In the genomic region with DNA sequence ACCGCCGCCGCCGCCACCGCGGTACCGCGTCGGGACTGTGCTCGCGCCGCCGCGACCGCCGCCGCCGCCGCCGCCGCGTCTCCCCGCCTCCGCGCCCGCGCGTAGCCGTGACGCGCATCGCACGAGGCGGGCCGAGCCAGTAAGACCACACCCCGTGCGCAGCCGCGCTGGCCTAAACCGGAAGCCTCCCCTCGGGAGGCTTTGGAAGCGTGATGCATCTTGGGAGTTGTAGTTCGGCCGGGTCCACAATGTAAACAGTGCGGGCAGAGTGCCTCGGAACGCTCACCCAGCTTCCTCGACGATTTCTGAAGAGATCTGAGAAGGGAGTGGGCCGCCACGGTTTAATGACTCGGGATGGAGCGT, we compare ENCODE assay signal across 8 mouse cellular contexts. TPM values are rescaled to one million over a fixed set of nuclear protein-coding genes. Genes with fewer than 3 reads are reported as not detected.
A peak's percentile ranks its signal among the peaks of the same experiment; 100 is the strongest.
DNase-seq lines count a peak whose midpoint lies in the region; ATAC-seq and TF ChIP-seq lines count a peak whose summit lies in the region.

No protein-coding gene starts in this region.

- H3K27me3 ChIP-seq in E14TG2a.4 (ENCODE audit: insufficient read depth, low read length) = no peaks in the 10 kb centered on the region
- H3K27me3 ChIP-seq in forebrain, embryonic 13.5 days = no peaks in the 10 kb centered on the region
- no peaks in the 10 kb centered on the region for H3K27me3 ChIP-seq in neural tube, embryonic 15.5 days (replicated peaks)

- H3K36me3 ChIP-seq in E14TG2a.4 (ENCODE audit: insufficient read depth, low read length) = peaks cover 21% of the 10 kb centered on the region
- no peaks in the 10 kb centered on the region for H3K36me3 ChIP-seq in forebrain, embryonic 13.5 days (ENCODE audit: poor library complexity, severe bottlenecking)
- no peaks in the 10 kb centered on the region for H3K36me3 ChIP-seq in neural tube, embryonic 15.5 days

- TF ChIP-seq CTCF in E14TG2a.4 (conservative IDR thresholded peaks at IDR 0.05; ENCODE audit: low read length) = no peak

- H3K9ac ChIP-seq in forebrain, embryonic 13.5 days = peak overlapping the region; percentile 91
- H3K9ac ChIP-seq in neural tube, embryonic 15.5 days (replicated peaks) = peak overlapping the region; percentile 77

- peaks cover 39% of the 10 kb centered on the region for H3K4me1 ChIP-seq in E14TG2a.4 (replicated peaks; ENCODE audit: low read depth, low read length)
- peaks cover 27% of the 10 kb centered on the region for H3K4me1 ChIP-seq in forebrain, embryonic 13.5 days
- peaks cover 34% of the 10 kb centered on the region for H3K4me1 ChIP-seq in neural tube, embryonic 15.5 days

- intact Hi-C loops in heart, postnatal 14 days (cut with DNase I) = no loop called here

- H3K4me2 ChIP-seq in forebrain, embryonic 13.5 days = peak overlapping the region; percentile 55
- H3K4me2 ChIP-seq in neural tube, embryonic 15.5 days = peak overlapping the region; percentile 57

- under 1% methylated on average over 23 of the region's 53 CpGs for WGBS in forebrain, embryonic 13.5 days
- WGBS in neural tube, embryonic 15.5 days = 1% methylated on average over 14 of the region's 53 CpGs

- H3K4me3 ChIP-seq in E14TG2a.4 (replicated peaks; ENCODE audit: low read length) = peak overlapping the region; percentile 89
- peak overlapping the region; percentile 76 for H3K4me3 ChIP-seq in forebrain, embryonic 13.5 days
- H3K4me3 ChIP-seq in neural tube, embryonic 15.5 days (replicated peaks) = peak overlapping the region; percentile 80

- H3K9me3 ChIP-seq in E14TG2a.4 (ENCODE audit: low read length) = no peaks in the 10 kb centered on the region
- H3K9me3 ChIP-seq in forebrain, embryonic 13.5 days (replicated peaks) = no peaks in the 10 kb centered on the region
- no peaks in the 10 kb centered on the region for H3K9me3 ChIP-seq in neural tube, embryonic 15.5 days (replicated peaks)

- peak overlapping the region; percentile 88 for H3K27ac ChIP-seq in forebrain, embryonic 13.5 days
- peak overlapping the region; percentile 94 for H3K27ac ChIP-seq in neural tube, embryonic 15.5 days (replicated peaks)

- DNase-seq in c-Kit-positive CD71-positive TER-119-positive erythroid progenitor cells, embryonic 14.5 days (ENCODE audit: low spot score) = peak; percentile 96
- DNase-seq in heart, postnatal 14 days = peak; percentile 96
- peak; percentile 96 for DNase-seq in layer of hippocampus, adult 11-12 months (ENCODE audit: low spot score)
- peak; percentile 96 to 97 for DNase-seq in lung, adult 18-20 months
- peak; percentile 96 for DNase-seq in testis, postnatal 14 days (ENCODE audit: low spot score)

- ATAC-seq in forebrain, embryonic 13.5 days = peak; percentile 99
- peak; percentile 99 for ATAC-seq in neural tube, embryonic 15.5 days (ENCODE audit: low FRiP score)

RNA-seq across cellular contexts. Expression of a gene that starts 28.9 kb away (rescaled TPM):
- 38.3 and 43.1 TPM in 2 replicates for polyA plus RNA-seq in forebrain, embryonic 13.5 days (2015; fragmentation: Nextera tagmentation; extraction: Ambion mirVana)
- 10 to 100 TPM; 54.8 to 64.1 TPM for total RNA-seq in heart, postnatal 14 days (2021)
- polyA plus RNA-seq in neural tube, embryonic 15.5 days (2015; fragmentation: Nextera tagmentation; extraction: Ambion mirVana) = 35.3 and 42.0 TPM in 2 replicates

RNA-seq across cellular contexts. Expression of a gene that starts 58.1 kb away (rescaled TPM):
- polyA plus RNA-seq in forebrain, embryonic 13.5 days (2015; fragmentation: Nextera tagmentation; extraction: Ambion mirVana) = 1.1 and 2.0 TPM in 2 replicates
- under 1 TPM; 0.10 to 0.19 TPM for total RNA-seq in heart, postnatal 14 days (2021)
- 12.4 and 15.0 TPM in 2 replicates for polyA plus RNA-seq in neural tube, embryonic 15.5 days (2015; fragmentation: Nextera tagmentation; extraction: Ambion mirVana)

Comparison
In these comparisons a context has a peak if more than half of its experiments do, and no peak if none do; other contexts are left out.
1. Peak in every context shown above with its lines: DNase-seq, ATAC-seq, H3K4me3 ChIP-seq and H3K27ac ChIP-seq.